Mouse (Mus musculus) regulatory T cell (primary cell): ENCODE data around the gene St6galnac4.

Experiments
- in situ Hi-C: fragments of 300-600 bp; cut with MboI, MseI; formaldehyde crosslinking; loops from one replicate; pipeline ENCODE4 v1.15.1; 2025; ENCODE audit warnings: high pct_unique_total_duplicates

St6galnac4 gene

DNA sequence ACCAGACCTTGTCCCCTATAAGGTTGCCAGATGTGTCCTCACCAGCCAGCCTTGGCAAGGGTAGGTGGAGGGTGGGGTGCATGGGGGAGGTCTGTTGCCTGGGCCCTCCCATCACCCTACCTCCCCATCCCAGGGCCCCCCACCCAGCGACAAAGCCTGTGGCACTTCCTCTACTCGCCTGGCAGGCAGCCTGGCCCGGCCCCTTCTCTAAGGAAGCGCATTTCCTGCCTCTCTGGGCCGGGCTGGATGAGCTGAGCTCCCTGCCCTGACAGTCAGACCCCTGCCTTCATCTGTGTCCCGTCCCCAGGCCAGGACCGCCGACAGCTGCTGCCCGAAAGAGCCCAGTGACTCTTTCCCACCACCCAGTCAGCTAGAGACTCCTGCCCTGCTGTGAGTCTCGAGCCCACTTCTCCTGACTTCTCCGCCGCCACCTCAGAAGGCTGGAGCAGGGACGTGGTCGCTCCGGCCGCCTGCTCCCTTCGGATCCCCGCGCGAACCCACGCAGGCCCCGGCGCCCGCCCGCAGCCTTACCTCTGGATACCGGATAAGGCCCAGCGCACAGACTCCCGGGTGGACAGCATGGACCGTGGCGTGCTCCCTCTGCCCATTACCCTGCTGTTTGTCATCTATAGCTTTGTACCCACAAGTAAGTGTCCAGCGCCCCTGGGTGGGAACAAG lies 59.6 kb downstream of the St6galnac4 start, which contains the start of gene Eng:
Eng (plus strand) TSS at position 217 of the 678 bp plus-strand sequence.
- in situ Hi-C loops = no loop called here

DNA sequence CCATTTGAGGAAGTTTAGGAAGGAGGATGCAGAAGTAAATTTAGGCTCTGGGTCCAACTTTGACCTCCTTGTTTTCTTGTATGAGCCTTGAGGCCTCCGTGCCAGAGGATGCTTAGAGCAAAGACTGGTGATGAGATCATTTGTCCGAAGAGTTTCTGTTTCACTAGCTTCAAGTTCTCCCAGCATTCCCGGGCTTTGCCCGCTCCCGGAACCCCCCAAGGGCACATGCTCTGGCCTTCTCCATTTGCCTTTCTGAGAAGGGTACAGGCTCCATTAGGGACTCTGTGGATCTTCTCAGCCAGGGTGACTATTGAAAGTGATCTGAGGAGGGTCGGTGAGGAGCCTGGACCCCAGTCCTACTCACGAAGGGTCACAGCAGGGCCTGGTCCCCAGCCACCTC lies 60.5 kb downstream of the St6galnac4 start:
- in situ Hi-C loops = no loop called here
